Mouse (Mus musculus) heart, embryonic 12.5 days (tissue): ENCODE data around the gene Angptl1. TPM values are rescaled to one million over a fixed set of nuclear protein-coding genes. Genes with fewer than 3 reads are reported as not detected.

Source experiments
- ATAC-seq: fragments of 200-750 bp; cut with Nextera tagmentation; 2 replicates; pipeline ENCODE4 v1.8.0; 2017; ENCODE audit warnings: moderate TSS enrichment, moderate library complexity; ENCODE audit not compliant: insufficient number of reproducible peaks, low FRiP score
- H3K27ac ChIP-seq: fragments of 300-500 bp; sonication (generic); 2 replicates; pipeline ENCODE4 v1.5.1; 2016; ENCODE audit warnings: mild to moderate bottlenecking, moderate library complexity; ENCODE audit not compliant: poor library complexity, severe bottlenecking
- H3K27me3 ChIP-seq: fragments of 300-500 bp; sonication (generic); replicated peaks from 2 replicates; pipeline ENCODE4 v1.6.1; 2016; ENCODE audit warnings: mild to moderate bottlenecking, moderate library complexity
- H3K36me3 ChIP-seq: fragments of 300-500 bp; sonication (generic); 2 replicates; pipeline ENCODE4 v1.6.1; 2016; ENCODE audit warnings: mild to moderate bottlenecking, moderate library complexity
- H3K4me1 ChIP-seq: fragments of 300-500 bp; sonication (generic); replicated peaks from 2 replicates; pipeline ENCODE4 v1.6.1; 2016; ENCODE audit warnings: mild to moderate bottlenecking
- H3K4me2 ChIP-seq: fragments of 300-500 bp; sonication (generic); 2 replicates; pipeline ENCODE4 v1.6.1; 2016; ENCODE audit warnings: mild to moderate bottlenecking, moderate library complexity
- H3K4me3 ChIP-seq: fragments of 300-500 bp; sonication (generic); 2 replicates; pipeline ENCODE4 v1.5.1; 2016; ENCODE audit warnings: mild to moderate bottlenecking
- H3K9ac ChIP-seq: fragments of 300-500 bp; sonication (generic); 2 replicates; pipeline ENCODE4 v1.6.1; 2016; ENCODE audit warnings: mild to moderate bottlenecking, moderate library complexity
- H3K9me3 ChIP-seq: fragments of 300-500 bp; sonication (generic); replicated peaks from 2 replicates; pipeline ENCODE4 v1.6.1; 2016; ENCODE audit warnings: mild to moderate bottlenecking, moderate library complexity
- WGBS: fragments of 180-500 bp; shearing (Covaris S2); methylation state at CpG from one replicate; pipeline ENCODE4 v1.1.7; 2016; 5-methylcytosine and 5-hydroxymethylcytosine counted together
- polyA plus RNA-seq: library from polyadenylated mRNA; unstranded; fragments of >200 nt; fragmentation: Nextera tagmentation; extraction: Ambion mirVana; gene quantifications from 2 replicates; pipeline ENCODE4 v1.2.1, GENCODE M21; 2016

The Angptl1 gene
- polyA plus RNA-seq, 1 experiment from 2014 or later: 2.1 TPM

GRCm38 (mm10) chr1:156870616-156871015 is 32.3 kb downstream of the Angptl1 start:
- 60% methylated on average over 4 of the region's 4 CpGs for WGBS
- no peak overlapping the region for H3K9ac ChIP-seq
- no peak overlapping the region for H3K4me2 ChIP-seq

GRCm38 (mm10) chr1:156884782-156885181 is 46.4 kb downstream of the Angptl1 start:
- Histone ChIP-seq H3K36me3 (peaks cover 40% of the 10 kb centered on the region), H3K4me2 (no peak overlapping the region), H3K4me1 (no peaks in the 10 kb centered on the region), H3K27me3 (no peaks in the 10 kb centered on the region), H3K9me3 (no peaks in the 10 kb centered on the region), H3K4me3 (no peak overlapping the region), H3K9ac (no peak overlapping the region), H3K27ac (no peak overlapping the region)
- no peak for ATAC-seq
- 84% methylated on average over 2 of the region's 2 CpGs for WGBS

More at GRCm38 (mm10) chr1:156870616-156871015, 32.3 kb downstream of the Angptl1 start:
- Histone ChIP-seq H3K4me3 (no peak overlapping the region), H3K4me1 (peaks cover 19% of the 10 kb centered on the region), H3K9me3 (no peaks in the 10 kb centered on the region), H3K36me3 (peaks cover 9% of the 10 kb centered on the region; the same call in 1 of the 2 replicates), H3K27ac (no peak overlapping the region), H3K27me3 (no peaks in the 10 kb centered on the region)
- ATAC-seq: no peak

GRCm38 (mm10) chr1:156885879-156886278 is 47.5 kb downstream of the Angptl1 start:
- Histone ChIP-seq H3K4me2 (no peak overlapping the region), H3K9me3 (no peaks in the 10 kb centered on the region), H3K4me3 (no peak overlapping the region), H3K27me3 (no peaks in the 10 kb centered on the region), H3K27ac (no peak overlapping the region), H3K36me3 (peaks cover 40% of the 10 kb centered on the region), H3K9ac (no peak overlapping the region), H3K4me1 (no peaks in the 10 kb centered on the region)
- ATAC-seq: no peak
- WGBS: 87% methylated on average over 2 of the region's 2 CpGs

- Histone ChIP-seq H3K9me3 (no peaks in the 10 kb centered on the region), H3K4me3 (no peak overlapping the region), H3K4me1 (no peaks in the 10 kb centered on the region), H3K4me2 (no peak overlapping the region), H3K27ac (no peak overlapping the region), H3K27me3 (no peaks in the 10 kb centered on the region), H3K9ac (no peak overlapping the region), H3K36me3 (peaks cover 27% of the 10 kb centered on the region)
- WGBS: 81% methylated on average over 4 of the region's 4 CpGs
- ATAC-seq: no peak
These were observed 50.5 kb downstream of the Angptl1 start for GRCm38 (mm10) chr1:156888830-156889229.

GRCm38 (mm10) chr1:156891561-156891960 is 53.2 kb downstream of the Angptl1 start:
- Histone ChIP-seq H3K27ac (no peak overlapping the region), H3K36me3 (peaks cover 18% of the 10 kb centered on the region), H3K27me3 (no peaks in the 10 kb centered on the region), H3K9me3 (no peaks in the 10 kb centered on the region), H3K4me1 (no peaks in the 10 kb centered on the region), H3K4me3 (no peak overlapping the region), H3K4me2 (no peak overlapping the region), H3K9ac (no peak overlapping the region)
- no peak for ATAC-seq
- 93% methylated on average over 4 of the region's 4 CpGs for WGBS

GRCm38 (mm10) chr1:156901689-156902088 is 63.3 kb downstream of the Angptl1 start:
- Histone ChIP-seq H3K4me3 (no peak overlapping the region), H3K27me3 (no peaks in the 10 kb centered on the region), H3K9me3 (no peaks in the 10 kb centered on the region), H3K4me2 (no peak overlapping the region), H3K36me3 (peaks cover 16% of the 10 kb centered on the region), H3K9ac (no peak overlapping the region), H3K4me1 (peaks cover 13% of the 10 kb centered on the region), H3K27ac (no peak overlapping the region)
- WGBS: 73% methylated on average over 6 of the region's 6 CpGs
- no peak for ATAC-seq

GRCm38 (mm10) chr1:156903899-156904298 is 65.5 kb downstream of the Angptl1 start:
- Histone ChIP-seq H3K27me3 (no peaks in the 10 kb centered on the region), H3K4me3 (no peak overlapping the region), H3K9ac (no peak overlapping the region), H3K4me1 (no peaks in the 10 kb centered on the region), H3K9me3 (no peaks in the 10 kb centered on the region), H3K36me3 (peaks cover 13% of the 10 kb centered on the region), H3K27ac (no peak overlapping the region), H3K4me2 (no peak overlapping the region)
- no peak for ATAC-seq
- WGBS: 90% methylated on average over 3 of the region's 3 CpGs

- Histone ChIP-seq H3K4me1 (no peaks in the 10 kb centered on the region), H3K36me3 (peaks cover 9% of the 10 kb centered on the region), H3K9ac (no peak overlapping the region), H3K27ac (no peak overlapping the region), H3K27me3 (no peaks in the 10 kb centered on the region), H3K4me3 (no peak overlapping the region), H3K9me3 (no peaks in the 10 kb centered on the region), H3K4me2 (no peak overlapping the region)
- ATAC-seq: no peak
- WGBS: 77% methylated on average over 2 of the region's 2 CpGs
These were observed 67.3 kb downstream of the Angptl1 start for GRCm38 (mm10) chr1:156905660-156906059.

- 85% methylated on average over 4 of the region's 4 CpGs for WGBS
- Histone ChIP-seq H3K4me1 (peaks cover 2% of the 10 kb centered on the region; the same call in 1 of the 2 replicates), H3K9ac (no peak overlapping the region), H3K36me3 (peaks cover 9% of the 10 kb centered on the region), H3K4me2 (no peak overlapping the region), H3K4me3 (no peak overlapping the region), H3K27me3 (no peaks in the 10 kb centered on the region), H3K9me3 (no peaks in the 10 kb centered on the region), H3K27ac (no peak overlapping the region)
- ATAC-seq: no peak
These were observed 70.9 kb downstream of the Angptl1 start for GRCm38 (mm10) chr1:156909265-156909664.

GRCm38 (mm10) chr1:156909866-156910265 is 71.5 kb downstream of the Angptl1 start:
- no peaks in the 10 kb centered on the region for H3K27me3 ChIP-seq
- H3K36me3 ChIP-seq: peaks cover 9% of the 10 kb centered on the region
- H3K4me3 ChIP-seq: no peak overlapping the region
- H3K9me3 ChIP-seq: no peaks in the 10 kb centered on the region
- no peak overlapping the region for H3K4me2 ChIP-seq
- ATAC-seq: no peak
- no peak overlapping the region for H3K27ac ChIP-seq
- H3K4me1 ChIP-seq: peaks cover 4% of the 10 kb centered on the region; the same call in 1 of the 2 replicates
- no peak overlapping the region for H3K9ac ChIP-seq
